Mouse (Mus musculus) midbrain, embryonic 10.5 days (tissue): ENCODE measurements around the gene Gm12216. TPM values are rescaled to one million over a fixed set of nuclear protein-coding genes. Genes with fewer than 3 reads are reported as not detected.
"Not testable (repeated sequence)": the region's sequence is repeated elsewhere in the genome, so short reads cannot be mapped to it uniquely, and the experiment has no call there.

Experiments
- DNase-seq: peaks from one replicate; pipeline ENCODE4 v3.0.0-alpha.2; 2017; ENCODE audit warnings: low spot score
- H3K27ac ChIP-seq: fragments of 300-500 bp; sonication (generic); replicated peaks from 2 replicates; pipeline ENCODE4 v1.5.1; 2016; ENCODE audit warnings: mild to moderate bottlenecking
- H3K27me3 ChIP-seq: fragments of 300-500 bp; sonication (generic); 2 replicates; pipeline ENCODE4 v1.6.1; 2016; ENCODE audit warnings: low read depth, mild to moderate bottlenecking; ENCODE audit not compliant: poor library complexity, severe bottlenecking
- H3K36me3 ChIP-seq: fragments of 300-500 bp; sonication (generic); 2 replicates; pipeline ENCODE4 v1.6.1; 2016; ENCODE audit warnings: mild to moderate bottlenecking, moderate library complexity
- H3K4me1 ChIP-seq: fragments of 300-500 bp; sonication (generic); 2 replicates; pipeline ENCODE4 v1.6.1; 2016
- H3K4me3 ChIP-seq: fragments of 300-500 bp; sonication (generic); 2 replicates; pipeline ENCODE4 v1.5.1; 2016; ENCODE audit warnings: mild to moderate bottlenecking, moderate library complexity
- H3K9me3 ChIP-seq: fragments of 300-500 bp; sonication (generic); replicated peaks from 2 replicates; pipeline ENCODE4 v1.6.1; 2016; ENCODE audit warnings: mild to moderate bottlenecking
- WGBS: fragments of 180-500 bp; shearing (Covaris S2); methylation state at CpG from one replicate; pipeline ENCODE4 v1.1.7; 2016; 5-methylcytosine and 5-hydroxymethylcytosine counted together
- polyA plus RNA-seq: library from polyadenylated mRNA; unstranded; fragments of >200 nt; fragmentation: Nextera tagmentation; extraction: Ambion mirVana; gene quantifications from 2 replicates; pipeline ENCODE4 v1.2.1, GENCODE M21; 2016

Gm12216 gene
- polyA plus RNA-seq, 1 experiment from 2014 or later = 0.22 TPM

- H3K27me3 ChIP-seq = peaks cover 84% of the 10 kb centered on the region
- WGBS = 0% methylated on average over 40 of the region's 40 CpGs
- H3K36me3 ChIP-seq = no peaks in the 10 kb centered on the region
- no peaks in the 10 kb centered on the region for H3K9me3 ChIP-seq
- H3K4me1 ChIP-seq = peaks cover 20% of the 10 kb centered on the region
- peak; percentile 87 for DNase-seq
- peak within 1 kb of the TSS; percentile 71 for H3K4me3 ChIP-seq
- H3K27ac ChIP-seq = peak within 1 kb of the TSS; percentile 76
Observed at GRCm38 (mm10) chr11:53769760-53770124, 89.3 kb downstream of the Gm12216 start, which contains the start of gene Irf1. TSS of gene Irf1 (plus strand) at chr11:53770014.

GRCm38 (mm10) chr11:53769185-53769576 is 89.9 kb downstream of the Gm12216 start:
- no peak for DNase-seq
- WGBS = 62% methylated on average over 12 of the region's 12 CpGs
- no peak overlapping the region for H3K27ac ChIP-seq
- H3K9me3 ChIP-seq = no peaks in the 10 kb centered on the region
- no peaks in the 10 kb centered on the region for H3K36me3 ChIP-seq
- peak overlapping the region; percentile 71 for H3K4me3 ChIP-seq
- peaks cover 89% of the 10 kb centered on the region for H3K27me3 ChIP-seq
- H3K4me1 ChIP-seq = peaks cover 20% of the 10 kb centered on the region

DNA sequence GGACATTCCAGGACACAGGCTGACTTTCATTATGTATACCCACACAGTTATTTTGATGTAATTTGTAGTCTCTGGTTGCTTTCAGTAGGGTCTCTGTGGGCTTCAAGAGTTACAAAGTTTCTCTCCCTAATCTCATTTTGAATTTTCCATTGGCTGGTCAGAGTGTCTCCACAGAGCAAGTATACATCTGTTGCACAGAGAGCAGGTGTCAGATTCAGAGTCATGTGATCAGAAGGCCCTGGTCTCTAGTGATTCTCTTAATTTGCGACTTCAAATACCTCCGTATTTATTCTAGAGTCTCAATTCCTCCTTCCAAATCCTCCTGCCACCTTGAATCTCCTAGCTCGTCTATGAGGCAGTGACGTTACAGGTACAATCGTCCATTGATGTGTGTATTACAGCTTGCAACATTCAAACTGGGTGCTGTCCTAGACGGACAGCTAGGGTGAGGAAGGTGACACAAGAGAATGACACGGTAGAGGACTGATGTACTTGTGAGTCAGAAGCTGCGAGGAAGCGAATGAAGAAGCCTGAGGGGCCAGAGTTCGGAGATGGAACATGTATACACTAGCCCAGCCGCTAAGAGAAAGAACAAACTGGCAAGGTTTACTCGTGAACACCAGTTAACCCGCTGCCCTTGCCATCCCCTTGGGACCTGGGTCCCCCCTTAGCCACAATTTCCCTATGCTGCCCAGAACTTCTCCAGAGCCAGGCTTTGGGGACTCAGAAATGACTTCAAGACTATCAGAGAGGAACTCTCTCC is 90.5 kb downstream of the Gm12216 start:
- no peak overlapping the region for H3K27ac ChIP-seq
- peaks cover 26% of the 10 kb centered on the region for H3K4me1 ChIP-seq
- 80% methylated on average over 13 of the region's 13 CpGs for WGBS
- H3K36me3 ChIP-seq = no peaks in the 10 kb centered on the region
- no peak for DNase-seq
- no peaks in the 10 kb centered on the region for H3K9me3 ChIP-seq
- H3K27me3 ChIP-seq = peaks cover 95% of the 10 kb centered on the region
- no peak overlapping the region for H3K4me3 ChIP-seq

GRCm38 (mm10) chr11:53764581-53764980 is 94.5 kb downstream of the Gm12216 start:
- no peak for DNase-seq
- H3K27ac ChIP-seq = no peak overlapping the region
- H3K36me3 ChIP-seq = no peaks in the 10 kb centered on the region
- 35% methylated on average over 5 of the region's 5 CpGs for WGBS
- H3K9me3 ChIP-seq = no peaks in the 10 kb centered on the region
- H3K4me3 ChIP-seq = no peak overlapping the region
- H3K4me1 ChIP-seq = peaks cover 34% of the 10 kb centered on the region
- H3K27me3 ChIP-seq = peaks cover 97% of the 10 kb centered on the region

- Histone ChIP-seq H3K4me1 (peaks cover 39% of the 10 kb centered on the region), H3K27ac (peak overlapping the region; percentile 55)
- WGBS = 5% methylated on average over 33 of the region's 33 CpGs
Observed at GRCm38 (mm10) chr11:53763496-53764140, 95.4 kb downstream of the Gm12216 start.

DNA sequence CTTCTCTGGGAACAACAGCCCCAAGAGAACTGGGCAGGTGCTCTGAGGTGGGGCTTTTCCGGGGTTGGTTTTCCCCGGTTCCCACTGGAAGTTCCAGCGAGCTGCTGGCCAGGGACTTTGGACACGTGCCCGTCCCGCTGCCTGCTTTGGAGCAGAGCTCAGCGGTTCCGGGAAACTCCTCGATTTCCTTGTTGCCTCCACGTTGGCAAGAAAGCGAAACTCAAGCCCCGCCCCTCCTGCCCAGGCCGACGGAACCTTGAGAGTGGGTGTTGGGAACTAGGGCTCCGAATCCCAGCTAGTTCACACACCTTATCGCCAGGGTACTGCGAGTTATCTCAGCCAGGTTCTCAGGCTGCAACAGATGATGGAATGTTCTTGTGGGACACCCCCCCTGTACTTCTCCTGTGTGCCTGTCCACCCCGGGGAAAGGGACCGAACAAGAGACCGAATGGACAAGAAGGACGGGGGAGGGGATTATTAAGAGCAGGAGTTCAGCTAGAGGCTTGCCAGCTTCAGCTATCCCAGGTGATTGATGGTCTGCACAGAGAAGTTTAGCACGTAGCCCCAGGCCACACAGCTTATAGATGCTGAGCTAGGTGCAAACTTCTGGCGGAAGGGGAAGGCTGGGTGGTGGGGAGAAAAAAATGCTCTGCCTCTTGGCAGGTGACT is 96.1 kb downstream of the Gm12216 start:
- WGBS = 8% methylated on average over 23 of the region's 23 CpGs
- H3K4me1 ChIP-seq = peaks cover 39% of the 10 kb centered on the region
- H3K27ac ChIP-seq = peak overlapping the region; percentile 55
- peaks cover 96% of the 10 kb centered on the region for H3K27me3 ChIP-seq
- H3K9me3 ChIP-seq = no peaks in the 10 kb centered on the region
- no peaks in the 10 kb centered on the region for H3K36me3 ChIP-seq
- H3K4me3 ChIP-seq = peak overlapping the region; percentile 42
- DNase-seq = peak; percentile 32

More at GRCm38 (mm10) chr11:53763496-53764140, 95.4 kb downstream of the Gm12216 start:
- DNase-seq = peak; percentile 72
- Histone ChIP-seq H3K9me3 (no peaks in the 10 kb centered on the region), H3K27me3 (peaks cover 97% of the 10 kb centered on the region), H3K36me3 (no peaks in the 10 kb centered on the region), H3K4me3 (peak overlapping the region; percentile 42)

- Histone ChIP-seq H3K4me3 (peak overlapping the region; percentile 42), H3K27me3 (peaks cover 92% of the 10 kb centered on the region), H3K36me3 (no peaks in the 10 kb centered on the region), H3K27ac (no peak overlapping the region), H3K4me1 (peaks cover 39% of the 10 kb centered on the region), H3K9me3 (no peaks in the 10 kb centered on the region)
- DNase-seq = no peak
- WGBS = 70% methylated on average over 2 of the region's 2 CpGs
Observed at GRCm38 (mm10) chr11:53762426-53762825, 96.6 kb downstream of the Gm12216 start.

DNA sequence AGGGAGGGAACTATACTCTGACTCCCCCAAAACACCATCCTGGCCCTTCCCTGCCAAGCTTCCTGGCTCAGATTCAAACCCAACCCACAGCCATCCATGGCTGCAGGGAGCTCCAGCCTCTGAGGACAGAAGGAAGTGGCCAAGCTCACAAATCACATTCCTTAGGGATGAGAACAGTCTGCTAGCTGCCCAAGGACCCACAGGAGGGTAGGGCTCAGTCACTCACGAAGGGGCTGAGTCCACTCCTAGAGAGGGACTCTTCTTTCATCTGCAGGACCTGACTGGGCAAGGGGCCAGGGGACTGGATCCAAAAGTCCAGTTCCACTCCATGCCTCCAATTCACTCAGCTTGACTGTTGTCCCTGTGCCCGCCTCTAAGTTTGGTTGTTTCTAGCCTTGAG is 97.2 kb downstream of the Gm12216 start:
- no peak for DNase-seq
- H3K36me3 ChIP-seq = no peaks in the 10 kb centered on the region
- WGBS = 70% methylated on average over 2 of the region's 2 CpGs
- H3K9me3 ChIP-seq = no peaks in the 10 kb centered on the region
- peaks cover 86% of the 10 kb centered on the region for H3K27me3 ChIP-seq
- peaks cover 39% of the 10 kb centered on the region for H3K4me1 ChIP-seq
- no peak overlapping the region for H3K4me3 ChIP-seq
- no peak overlapping the region for H3K27ac ChIP-seq

- no peak for DNase-seq
- H3K27me3 ChIP-seq = peaks cover 81% of the 10 kb centered on the region
- H3K27ac ChIP-seq = no peak overlapping the region
- H3K4me1 ChIP-seq = peaks cover 39% of the 10 kb centered on the region
- WGBS = 84% methylated on average over 5 of the region's 5 CpGs
- H3K4me3 ChIP-seq = no peak overlapping the region
- no peaks in the 10 kb centered on the region for H3K36me3 ChIP-seq
- H3K9me3 ChIP-seq = no peaks in the 10 kb centered on the region
Observed at GRCm38 (mm10) chr11:53761284-53761683, 97.8 kb downstream of the Gm12216 start.

GRCm38 (mm10) chr11:53759545-53760406 is 99.3 kb downstream of the Gm12216 start:
- Histone ChIP-seq H3K27ac (no peak overlapping the region), H3K4me1 (peaks cover 39% of the 10 kb centered on the region), H3K27me3 (peaks cover 67% of the 10 kb centered on the region), H3K36me3 (no peaks in the 10 kb centered on the region), H3K9me3 (no peaks in the 10 kb centered on the region), H3K4me3 (peak overlapping the region; percentile 24; the same call in 1 of the 2 replicates)
- no peak for DNase-seq
- WGBS = 4% methylated on average over 22 of the region's 22 CpGs

- H3K27me3 ChIP-seq = peaks cover 58% of the 10 kb centered on the region
- H3K4me3 ChIP-seq = no peak overlapping the region
- peaks cover 35% of the 10 kb centered on the region for H3K4me1 ChIP-seq
- 0 out of 2 replicates have a peak overlapping the region, but pooled peaks have one; percentile 33 for H3K27ac ChIP-seq
- H3K36me3 ChIP-seq = no peaks in the 10 kb centered on the region
- 39% methylated on average over 6 of the region's 6 CpGs for WGBS
- DNase-seq = no peak
- H3K9me3 ChIP-seq = no peaks in the 10 kb centered on the region
Observed at GRCm38 (mm10) chr11:53758791-53759351, 100.2 kb downstream of the Gm12216 start.

DNA sequence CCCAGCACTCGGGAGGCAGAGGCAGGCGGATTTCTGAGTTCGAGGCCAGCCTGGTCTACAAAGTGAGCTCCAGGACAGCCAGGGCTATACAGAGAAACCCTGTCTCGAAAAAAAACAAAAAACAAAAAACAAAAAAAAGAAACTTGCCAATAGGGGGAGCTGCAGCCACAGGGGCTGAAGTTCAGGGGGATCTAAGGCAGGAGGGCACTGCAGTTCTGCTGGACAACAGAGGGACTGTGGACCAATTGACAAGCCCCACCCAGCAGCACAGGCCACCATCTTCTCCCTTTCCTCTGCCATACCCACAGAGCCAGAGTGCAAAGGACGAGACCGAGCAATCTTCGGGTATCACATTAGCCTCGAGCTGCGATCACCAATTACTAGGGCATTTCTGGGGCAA is 101.0 kb downstream of the Gm12216 start:
- H3K4me3 ChIP-seq, H3K36me3 ChIP-seq, H3K27ac ChIP-seq, DNase-seq, H3K9me3 ChIP-seq: not testable (repeated sequence)
- 81% methylated on average over 9 of the region's 9 CpGs for WGBS
- Histone ChIP-seq H3K27me3 (peaks cover 49% of the 10 kb centered on the region), H3K4me1 (peaks cover 27% of the 10 kb centered on the region)
